Mouse (Mus musculus) brain, adult 10 weeks (tissue): ENCODE data around the gene Itih1. TPM values are rescaled to one million over a fixed set of nuclear protein-coding genes. Genes with fewer than 3 reads are reported as not detected.

ENCODE experiments used
- polyA plus RNA-seq: library from polyadenylated mRNA; stranded (reverse); fragments of 350-450 nt; fragmentation: Illumina TruSeq; extraction: RNeasy Lipid Tissue Mini Kit (QIAGEN cat#74804); gene quantifications from one replicate; pipeline ENCODE4 v1.2.3, GENCODE M21; 2015; ENCODE audit warnings: low read depth, low replicate concordance

Itih1 gene
- not detected for polyA plus RNA-seq

GRCm38 (mm10) chr14:30943038-30943437 is at the start of gene Itih1:
Itih1 (minus strand) TSS chr14:30943289.

GRCm38 (mm10) chr14:30951154-30951825 is 8.2 kb upstream of the Itih1 start, which contains the start of gene Nek4:
Nek4 (plus strand) TSS chr14:30951377.

GRCm38 (mm10) chr14:30923375-30924105 is 19.5 kb downstream of the Itih1 start, which contains the start of gene Itih3:
Itih3 (minus strand) TSS chr14:30923760.

DNA sequence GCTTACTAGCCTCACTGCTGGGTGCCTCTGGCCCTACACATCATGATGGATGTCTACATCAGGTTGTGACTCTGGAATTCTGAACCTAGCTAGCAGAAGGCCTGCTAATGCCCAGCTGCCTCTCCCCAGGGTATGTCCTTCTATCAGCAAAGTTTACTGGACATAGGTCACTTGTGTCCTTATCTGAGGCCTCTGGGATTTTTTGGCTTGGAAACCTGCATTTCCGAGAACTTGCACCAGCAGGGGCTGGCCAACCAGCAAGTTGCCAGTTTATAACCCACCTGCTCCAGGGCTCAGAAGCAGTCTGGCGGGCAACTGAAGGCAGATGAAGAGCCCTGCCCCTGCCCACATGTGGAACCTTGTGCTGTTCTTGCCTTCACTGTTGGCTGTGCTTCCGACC is 56.9 kb downstream of the Itih1 start, which contains the start of gene Itih4:
Gene Itih4 (plus strand): TSS at position 273 of the 400 bp plus-strand sequence.

Other genes with a start within 250 kb of the Itih1 start
- gene Sfmbt1, start 228.4 kb downstream of the Itih1 start, polyA plus RNA-seq, result 11.6 TPM
- gene Tmem110, start 117.7 kb downstream of the Itih1 start, polyA plus RNA-seq, result 17.9 TPM
- 3.9 TPM for gene Mustn1, start 64.1 kb downstream of the Itih1 start, polyA plus RNA-seq
- gene Itih4, start 56.8 kb downstream of the Itih1 start, polyA plus RNA-seq, result not detected
- gene Itih3, start 19.5 kb downstream of the Itih1 start, polyA plus RNA-seq, result 53.4 TPM
- 13.4 TPM for gene Nek4, start 8.1 kb upstream of the Itih1 start, polyA plus RNA-seq
- gene Glt8d1, start 58.1 kb upstream of the Itih1 start, polyA plus RNA-seq, result 57.9 TPM
- 353 TPM for gene Spcs1, start 58.4 kb upstream of the Itih1 start, polyA plus RNA-seq
- gene Pbrm1, start 75.8 kb upstream of the Itih1 start, polyA plus RNA-seq, result 23.9 TPM
- 46.3 TPM for gene Gnl3, start 75.9 kb upstream of the Itih1 start, polyA plus RNA-seq
- gene Smim4, start 185.7 kb upstream of the Itih1 start, polyA plus RNA-seq, result 28.6 TPM
- 6.0 TPM for gene Nt5dc2, start 187.8 kb upstream of the Itih1 start, polyA plus RNA-seq
- 8.6 TPM for gene Stab1, start 225.4 kb upstream of the Itih1 start, polyA plus RNA-seq